Mouse (Mus musculus) embryo, embryonic 11 days (tissue): Measurements from ENCODE around the gene Selenoi.
"Not testable (repeated sequence)": the region's sequence is repeated elsewhere in the genome, so short reads cannot be mapped to it uniquely, and the experiment has no call there.

Experiments used
- DNase-seq: peaks from one replicate; pipeline ENCODE4 v3.0.0-alpha.2; 2015

Selenoi gene

DNA sequence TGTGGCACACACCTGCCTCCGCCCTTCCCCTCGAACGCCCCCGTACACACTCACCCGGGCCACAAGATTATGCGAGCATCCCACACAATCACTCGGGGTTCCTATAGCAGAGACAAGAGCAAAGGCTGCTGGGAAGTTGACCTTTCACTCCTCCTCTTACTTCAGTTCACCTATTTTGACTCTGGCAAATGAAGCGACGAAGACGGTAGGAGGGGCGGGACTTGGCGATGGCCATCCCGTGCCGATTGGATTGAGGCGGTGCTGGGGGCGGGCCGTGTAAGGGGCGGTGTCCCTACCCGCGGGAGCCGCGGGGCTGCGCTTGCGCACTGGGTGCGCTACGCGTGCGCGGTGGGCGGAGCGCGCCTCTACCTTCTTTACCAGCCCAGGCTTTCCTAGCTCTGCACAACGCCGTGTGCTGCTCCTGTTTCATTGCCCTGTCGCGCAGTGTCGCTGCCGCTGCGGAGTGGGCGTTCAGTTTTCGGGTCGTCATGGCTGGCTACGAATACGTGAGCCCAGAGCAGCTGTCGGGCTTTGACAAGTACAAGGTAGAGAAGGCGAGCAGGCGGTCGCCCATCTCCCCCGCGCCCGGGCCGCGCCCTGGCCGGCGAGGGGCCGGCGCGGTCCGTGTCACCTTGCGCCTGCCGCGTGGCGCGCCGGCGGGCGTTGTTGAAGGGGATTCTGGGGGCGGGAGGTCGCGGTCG lies at the start of gene Selenoi:
TSS of gene Selenoi (plus strand) at position 311 of the 701 bp plus-strand sequence.
- DNase-seq: peak; percentile 98

DNA sequence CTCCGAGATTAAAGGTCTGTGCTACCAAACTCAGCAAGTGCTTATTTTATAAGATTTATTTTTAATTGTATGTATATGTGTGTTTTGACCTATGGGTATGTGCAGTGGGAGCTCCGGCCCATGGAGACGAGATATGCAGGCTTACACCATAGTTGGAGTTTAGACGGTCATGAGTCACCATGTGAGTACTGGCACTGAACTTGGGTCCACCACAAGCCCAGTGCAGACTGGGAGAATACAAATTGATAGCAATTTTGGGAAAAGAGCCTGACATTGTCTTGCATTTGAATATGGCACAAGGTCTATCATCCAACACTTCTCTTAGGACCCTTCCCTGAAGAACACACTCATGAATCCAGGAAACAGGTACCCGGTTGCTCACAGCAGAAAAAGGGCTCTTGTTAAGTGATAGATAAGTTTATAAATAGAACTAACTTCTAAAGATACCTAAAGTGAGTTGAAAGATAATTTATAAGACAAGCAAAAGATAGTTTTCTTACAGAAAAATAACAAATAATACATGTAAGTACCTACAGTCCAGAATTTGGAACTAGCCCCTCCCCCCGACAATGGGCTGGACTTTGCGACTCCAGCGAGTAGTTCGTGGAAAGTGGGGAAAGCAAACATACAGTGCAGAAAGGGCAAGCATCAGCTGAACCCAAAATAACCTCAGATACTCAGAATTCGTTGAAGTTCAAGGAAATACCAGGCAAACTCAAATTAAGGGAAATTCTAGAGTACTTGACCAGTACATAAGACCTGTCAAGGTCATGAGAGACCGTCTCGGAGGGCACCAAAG lies 44.5 kb upstream of the Selenoi start:
- DNase-seq: no peak

DNA sequence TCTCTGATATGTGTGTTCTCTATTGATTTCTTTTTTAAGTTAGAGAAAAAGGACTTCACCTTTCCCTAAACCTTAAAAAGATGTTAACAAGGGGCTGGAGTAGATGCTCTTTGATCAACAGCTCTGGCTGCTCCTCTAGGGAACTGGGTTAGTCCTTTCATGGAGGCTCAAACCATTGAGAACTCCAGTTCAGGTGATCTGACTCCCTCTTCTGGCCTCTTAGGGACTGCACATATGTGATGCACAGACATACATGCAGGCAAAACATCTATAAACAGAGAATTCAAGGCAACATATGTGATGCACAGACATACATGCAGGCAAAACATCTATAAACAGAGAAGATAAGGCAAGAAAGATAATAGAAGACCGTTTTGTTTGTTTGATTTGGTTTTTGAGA lies 39.9 kb upstream of the Selenoi start:
- DNase-seq: peak; percentile 24

DNA sequence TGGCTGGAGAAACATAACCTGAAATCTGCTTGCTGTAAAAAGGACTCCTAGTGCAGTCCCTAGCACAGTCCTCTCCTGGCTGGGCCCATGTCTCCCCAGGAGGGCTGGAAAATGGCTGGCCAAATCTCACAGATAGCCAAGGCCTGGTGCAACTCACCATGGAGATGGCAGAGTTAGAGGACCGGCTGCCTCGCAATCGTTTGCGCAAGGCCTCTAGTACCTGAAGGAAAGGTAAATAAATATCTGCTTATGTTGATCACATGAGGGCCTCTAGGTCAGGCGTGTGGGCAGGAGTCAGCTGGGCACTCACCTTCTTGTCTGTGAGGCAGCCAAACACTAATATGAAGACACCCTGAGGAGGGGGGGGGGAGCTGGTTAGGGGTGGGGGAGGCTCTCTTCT lies 37.0 kb upstream of the Selenoi start:
- DNase-seq: no peak

DNA sequence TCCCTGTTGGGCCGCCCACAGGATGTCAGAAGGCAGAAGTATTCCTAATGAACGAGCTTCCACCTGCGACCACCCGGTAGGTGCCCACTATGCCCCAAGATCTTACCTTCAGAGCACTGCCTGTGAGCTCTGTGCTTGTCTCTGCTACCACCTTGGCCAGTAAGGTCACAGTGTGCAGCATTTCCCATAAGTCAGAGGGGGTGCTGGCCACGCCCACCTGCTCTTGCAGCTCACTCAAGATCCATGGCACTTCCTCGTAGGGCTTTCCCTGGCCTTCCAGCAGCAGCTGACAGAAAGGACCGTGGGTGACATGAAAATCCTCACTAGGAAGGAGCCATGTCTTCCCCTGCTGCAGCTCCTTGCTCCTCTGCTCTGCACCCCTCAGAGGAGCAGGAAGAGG lies 34.1 kb upstream of the Selenoi start:
- no peak for DNase-seq

DNA sequence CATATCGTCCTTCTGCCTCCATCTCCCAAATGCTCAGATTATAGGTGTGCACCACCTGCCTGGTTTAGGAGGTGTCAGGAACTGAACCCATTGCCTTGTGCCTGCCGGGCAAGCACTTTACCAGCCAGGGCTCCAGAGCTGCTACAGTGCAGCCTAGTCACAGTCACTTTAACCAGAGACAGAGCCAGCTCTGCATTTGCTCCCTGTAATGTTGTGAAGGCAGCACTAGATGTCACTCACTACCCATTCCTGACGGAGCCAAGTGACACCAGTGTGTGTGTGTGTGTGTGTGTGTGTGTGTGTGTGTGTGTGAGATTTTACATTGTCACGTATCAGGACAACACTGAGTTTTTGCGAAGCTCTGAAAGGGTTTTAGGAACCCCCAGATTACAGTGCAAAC lies 30.9 kb upstream of the Selenoi start:
- DNase-seq: peak; percentile 53

DNA sequence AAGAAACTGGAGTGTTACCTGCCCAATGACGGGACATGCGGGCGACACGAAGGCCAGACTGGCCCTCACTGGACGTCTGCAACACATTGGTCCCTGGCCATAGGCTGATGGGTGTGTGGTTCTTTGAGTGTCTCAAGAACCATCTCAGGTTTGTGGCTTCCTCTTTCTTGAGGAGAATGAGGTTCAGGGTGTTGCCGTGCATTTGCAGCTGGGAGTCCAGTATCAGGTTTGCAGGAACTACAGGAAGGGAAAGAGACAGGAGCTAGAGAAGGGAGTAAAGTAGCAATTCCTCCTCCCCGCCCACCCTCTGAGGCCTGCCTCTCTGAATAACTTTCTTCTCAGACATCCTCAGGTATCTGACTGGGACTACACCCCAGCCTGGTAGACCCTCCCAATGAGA lies 30.2 kb upstream of the Selenoi start:
- DNase-seq: no peak

DNA sequence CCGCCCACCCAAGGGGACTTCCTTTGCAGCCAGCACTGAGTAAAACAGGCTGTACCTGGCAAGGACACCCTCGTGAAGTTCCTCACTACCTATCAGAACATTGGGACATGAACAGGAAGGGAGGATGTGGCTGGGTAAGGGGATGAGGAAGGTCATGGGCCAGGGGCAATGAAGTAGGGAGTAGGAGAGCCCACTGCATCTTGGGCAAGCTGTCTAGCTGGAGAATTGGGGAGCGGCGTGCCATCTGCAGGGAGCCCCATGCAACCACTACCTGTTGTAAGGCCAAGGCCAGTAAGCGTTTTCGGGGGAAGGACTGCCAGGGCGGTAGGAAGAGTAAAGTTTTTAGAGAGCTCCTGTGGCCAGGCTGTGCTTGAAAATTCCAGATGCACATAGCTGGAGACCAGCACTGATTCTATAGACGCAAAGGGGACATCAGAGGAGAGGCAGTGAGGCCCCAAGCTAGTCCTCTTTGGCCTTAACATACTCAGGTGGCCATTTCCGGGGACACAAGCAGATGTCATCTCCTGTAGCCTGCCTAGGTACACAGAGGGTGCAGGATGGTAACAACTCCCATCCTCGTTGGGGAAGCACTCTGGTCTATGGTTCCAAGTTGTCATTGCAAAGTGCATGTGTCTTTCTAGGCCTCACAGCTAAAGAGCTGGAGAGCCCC lies 29.0 kb upstream of the Selenoi start:
- DNase-seq: no peak

DNA sequence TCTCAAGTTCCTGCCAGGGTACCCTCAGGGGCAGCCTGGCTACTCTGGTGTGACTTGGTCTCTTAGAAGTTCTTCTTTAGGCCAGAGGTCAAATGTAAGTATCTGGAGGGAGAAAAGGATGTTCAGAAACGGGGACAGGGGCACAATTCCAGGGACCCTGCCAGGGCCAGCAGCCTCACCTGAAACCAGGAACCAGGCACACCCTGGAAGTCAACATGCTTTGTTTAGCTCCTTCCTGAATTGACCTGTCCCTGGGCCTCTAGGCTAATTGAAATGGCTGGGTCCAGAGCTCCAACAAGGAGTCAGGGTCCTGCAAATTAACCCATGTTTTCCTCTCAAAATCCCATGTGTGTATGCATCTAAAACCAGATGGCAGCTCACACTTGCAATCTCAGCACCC lies 27.9 kb upstream of the Selenoi start:
- DNase-seq: no peak

DNA sequence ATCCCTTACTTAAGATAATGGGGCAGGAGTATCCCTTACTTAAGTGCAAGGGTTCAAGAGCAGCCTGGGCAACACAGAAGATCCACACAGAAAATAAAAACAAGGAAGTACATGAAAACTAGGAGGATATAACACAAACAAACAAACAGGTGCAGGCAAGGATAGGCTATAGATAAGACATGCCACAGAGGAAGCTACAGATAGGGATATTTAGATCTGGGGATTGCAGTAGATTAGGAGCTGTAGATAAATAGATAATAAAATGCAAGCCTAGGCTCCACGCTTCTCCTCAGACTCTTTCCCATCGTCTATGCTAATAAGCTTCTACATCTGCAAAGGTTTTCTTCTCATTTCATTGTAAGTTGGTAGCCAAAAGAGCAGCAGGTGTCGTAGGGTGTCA lies 27.3 kb upstream of the Selenoi start:
- DNase-seq: no peak

DNA sequence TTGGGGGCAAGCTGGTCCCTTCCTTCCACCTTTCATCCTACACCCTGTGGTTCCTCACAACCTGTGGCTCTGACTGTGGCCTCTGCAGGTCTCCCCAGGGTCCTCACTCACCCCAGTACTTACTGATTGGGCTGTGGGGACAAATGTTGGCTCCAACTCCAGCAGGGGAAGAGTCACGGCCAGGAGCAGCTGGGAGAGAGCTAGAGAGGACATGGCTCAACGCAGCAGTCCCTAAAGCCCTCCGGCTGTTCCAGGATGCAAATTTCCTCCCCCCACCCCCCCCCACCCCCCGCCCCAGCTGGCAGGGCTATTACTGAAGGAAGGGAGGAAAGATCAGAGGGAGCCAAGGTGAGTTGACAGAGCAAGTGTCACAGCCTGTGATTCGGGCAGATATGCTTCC lies 26.9 kb upstream of the Selenoi start, which contains the start of gene Adgrf3:
TSS of gene Adgrf3 (minus strand) at position 230 of the 400 bp plus-strand sequence.
- DNase-seq: no peak

DNA sequence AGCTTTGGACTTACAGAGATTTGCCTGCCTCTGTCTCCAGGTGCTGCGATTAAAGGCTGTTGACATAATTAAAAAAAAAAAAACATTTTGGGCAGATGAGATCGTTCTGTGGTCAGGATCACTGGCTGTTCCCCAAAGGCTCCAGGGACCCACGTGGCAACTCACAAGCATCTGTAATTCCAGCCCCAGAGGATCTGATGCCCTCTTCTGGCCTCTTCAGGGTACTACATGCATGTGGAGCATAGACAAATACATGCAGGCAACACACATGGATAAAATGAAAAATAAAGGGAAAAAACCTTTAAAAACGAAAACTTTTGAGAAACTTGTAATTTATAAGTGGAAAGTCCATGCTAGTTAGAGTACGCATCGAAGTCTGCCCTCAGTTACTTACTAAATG lies 25.1 kb upstream of the Selenoi start:
- peak; percentile 33 for DNase-seq

DNA sequence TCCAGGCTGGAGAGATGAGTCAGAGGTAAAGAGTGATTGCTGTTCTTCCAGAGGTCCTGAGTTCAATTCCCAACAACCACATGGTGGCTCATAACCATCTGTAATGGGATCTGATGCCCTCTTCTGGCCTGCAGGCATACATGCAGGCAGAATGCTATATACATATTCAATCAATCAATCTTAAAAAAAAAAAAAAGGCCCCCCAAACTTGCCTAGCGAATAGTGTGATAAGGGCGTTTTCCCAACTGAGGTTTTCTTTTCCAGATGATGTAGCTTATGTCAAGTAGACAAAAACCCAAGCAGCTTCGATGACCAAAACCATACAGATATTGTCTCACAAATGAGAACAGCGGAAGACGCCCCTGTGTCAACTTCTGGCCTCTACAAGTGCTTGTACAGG lies 21.6 kb upstream of the Selenoi start:
- DNase-seq: not testable (repeated sequence)

DNA sequence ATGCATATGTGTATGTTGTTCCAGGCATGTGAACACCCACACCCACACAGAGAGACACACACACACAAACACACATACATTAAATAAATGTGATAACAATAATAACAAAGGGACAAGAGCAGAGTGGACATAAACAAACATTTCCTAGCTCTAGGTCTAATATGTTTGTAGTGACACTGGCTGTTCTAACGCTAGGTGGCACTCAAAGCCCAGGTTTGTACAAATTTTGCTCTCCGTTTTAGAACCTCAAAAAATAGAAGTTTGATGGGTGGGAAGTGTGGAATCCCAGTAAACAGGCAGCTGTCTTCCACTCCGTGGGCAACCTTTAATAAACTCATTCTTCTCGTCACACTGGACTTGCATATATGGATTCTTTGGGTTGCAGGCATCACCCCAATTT lies 17.5 kb upstream of the Selenoi start:
- DNase-seq: peak; percentile 72

DNA sequence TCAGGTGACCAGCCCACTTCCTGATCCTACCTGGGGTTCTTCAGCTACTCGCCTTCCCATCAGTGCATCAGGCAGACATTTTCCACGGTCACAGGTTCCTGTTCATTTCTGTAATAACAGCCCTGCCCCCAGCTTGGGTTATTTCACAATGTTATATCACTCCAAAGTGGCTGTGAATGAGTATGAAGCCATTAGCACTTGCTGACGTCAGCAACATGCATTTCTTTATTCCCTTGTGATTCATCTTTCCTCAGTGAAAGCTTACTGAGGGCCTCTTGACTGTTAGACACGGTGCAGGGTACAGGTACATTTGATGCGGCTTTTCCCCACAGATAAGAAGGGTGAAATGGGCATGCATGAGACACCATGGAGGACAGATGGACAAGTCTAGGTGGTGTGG lies 16.4 kb upstream of the Selenoi start:
- DNase-seq: no peak

DNA sequence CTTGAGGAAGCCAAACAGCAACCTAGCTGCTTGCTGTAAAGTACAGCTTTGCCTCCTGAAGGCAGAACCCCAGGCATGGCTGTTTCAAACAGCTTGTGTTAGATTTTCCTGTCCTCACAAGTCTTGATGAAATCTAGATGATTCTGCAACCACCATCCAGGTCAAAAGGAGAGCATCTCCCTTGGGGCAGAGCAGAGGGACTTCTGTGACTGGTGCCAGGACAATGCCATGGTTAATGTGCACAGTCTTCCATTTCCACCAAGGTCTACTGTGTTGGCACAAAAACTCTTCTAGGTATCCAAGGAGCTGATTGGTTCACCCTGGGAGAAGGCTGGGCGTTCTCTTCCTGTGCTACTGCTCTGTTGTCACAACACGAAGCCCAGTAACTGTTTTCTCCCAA lies 12.7 kb upstream of the Selenoi start:
- no peak for DNase-seq

DNA sequence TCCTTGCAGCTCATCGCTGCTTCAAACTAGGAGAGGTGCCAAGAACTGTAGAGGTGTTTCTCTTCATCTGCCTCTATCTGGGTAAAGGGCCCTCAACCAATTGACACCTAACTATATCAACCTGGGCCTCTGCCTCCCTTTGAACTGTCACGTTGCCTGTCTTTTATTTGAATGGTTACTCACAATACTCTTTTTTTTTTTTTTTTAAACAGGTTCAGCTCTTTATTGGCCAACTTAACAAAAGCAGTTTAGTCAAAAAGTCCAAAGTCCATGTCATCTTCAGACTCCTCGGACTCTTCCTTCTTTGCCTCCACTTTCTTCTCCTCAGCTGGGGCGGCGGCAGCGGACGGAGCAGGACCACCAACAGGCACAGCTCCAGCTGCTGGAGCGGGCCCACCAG lies 11.7 kb upstream of the Selenoi start:
- no peak for DNase-seq

DNA sequence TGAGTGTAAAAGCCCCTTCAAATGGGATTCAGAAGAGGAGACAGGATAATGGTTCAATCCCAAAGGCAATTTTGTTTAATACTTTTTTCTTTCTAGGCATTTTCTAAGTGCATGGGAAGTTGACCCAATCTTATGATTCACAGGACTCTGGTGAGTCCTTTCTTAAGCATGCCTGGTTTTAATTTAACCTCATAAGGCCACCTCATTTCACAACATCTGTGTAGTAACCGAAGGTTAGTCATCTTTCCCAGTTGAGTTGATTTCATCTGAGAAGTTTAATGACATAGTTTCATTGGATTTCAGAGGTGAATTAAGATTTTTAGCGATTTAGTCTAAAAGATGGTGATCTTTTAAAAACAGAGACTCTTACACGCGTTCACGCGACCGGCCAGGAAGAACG lies 9.7 kb upstream of the Selenoi start:
- DNase-seq: no peak

DNA sequence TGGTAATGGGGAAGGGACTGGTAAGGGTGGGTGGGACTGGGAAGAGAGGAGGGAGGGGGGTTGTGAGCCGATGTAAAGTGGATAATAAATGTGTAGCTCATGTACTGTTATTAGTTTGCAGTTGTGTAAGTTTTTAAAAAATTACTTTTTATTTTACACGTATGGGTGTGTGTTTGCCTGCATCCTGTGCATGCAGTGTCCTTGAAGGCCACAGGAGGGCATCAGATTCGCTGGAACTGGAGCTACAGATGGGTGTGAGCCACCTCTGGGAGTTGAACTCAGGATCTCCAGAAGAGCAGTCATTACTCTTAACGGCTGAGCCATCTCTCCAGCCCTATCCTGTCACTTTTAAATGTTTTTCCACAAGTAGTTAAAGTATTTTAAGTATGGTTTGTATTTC lies 1.5 kb upstream of the Selenoi start:
- no peak for DNase-seq

DNA sequence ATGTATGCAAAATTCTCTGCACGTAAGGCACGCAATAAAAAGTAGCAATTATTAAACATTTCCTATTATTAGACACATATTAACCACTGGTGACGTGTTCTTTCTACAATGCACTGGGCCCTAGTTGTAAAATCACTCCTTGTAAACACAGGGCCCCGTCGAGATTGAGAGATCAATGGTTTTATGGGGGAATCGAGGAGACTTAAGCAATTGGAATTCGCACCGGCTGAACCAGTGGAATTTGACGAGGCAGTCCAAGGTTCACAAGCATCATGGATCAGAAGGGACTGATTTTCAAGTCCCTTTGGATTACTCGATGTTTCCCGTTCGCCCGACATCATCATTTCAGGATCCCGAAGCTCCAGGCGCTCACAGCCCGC lies 500 bp upstream of the Selenoi start:
- DNase-seq: no peak

DNA sequence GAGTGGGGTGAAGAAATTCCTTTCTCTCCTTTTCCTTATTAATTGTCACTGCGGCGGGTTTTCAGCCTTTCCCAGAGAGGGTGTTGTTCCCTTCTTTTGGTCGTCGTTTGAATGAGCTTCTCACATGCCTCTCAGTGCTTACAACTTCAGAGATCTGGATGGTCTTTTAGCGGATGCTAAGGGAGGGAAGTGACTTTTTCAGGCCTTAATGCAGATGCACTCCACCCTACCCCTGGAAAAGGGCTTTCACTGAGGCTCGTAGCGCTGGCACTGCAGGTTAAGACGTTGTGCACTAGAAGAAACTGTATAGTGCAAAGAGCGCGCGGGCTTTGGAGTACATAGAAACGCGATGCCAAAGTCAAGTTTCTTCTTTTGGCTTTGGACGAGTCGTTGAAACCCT lies 661 bp downstream of the Selenoi start:
- DNase-seq: peak; percentile 60

DNA sequence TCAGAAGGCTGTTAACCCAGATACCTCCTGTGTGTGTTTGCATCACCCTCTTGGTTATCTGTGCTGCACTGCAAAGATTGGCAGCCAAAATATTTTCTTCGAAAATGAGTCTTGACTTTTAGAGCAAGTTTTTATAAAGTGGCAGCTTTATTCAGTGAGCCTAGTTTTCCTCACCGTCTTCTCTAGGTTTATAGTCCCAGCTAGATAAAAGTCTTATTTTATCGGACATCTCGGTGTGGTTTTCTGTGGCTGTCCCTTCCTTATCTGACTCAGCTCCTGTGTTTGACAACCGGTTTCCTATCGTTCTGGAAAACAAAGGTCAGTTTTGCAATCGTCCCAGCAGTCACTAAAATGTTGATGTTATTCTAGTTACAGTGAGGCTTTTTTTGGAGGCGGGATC lies 1.6 kb downstream of the Selenoi start:
- no peak for DNase-seq

DNA sequence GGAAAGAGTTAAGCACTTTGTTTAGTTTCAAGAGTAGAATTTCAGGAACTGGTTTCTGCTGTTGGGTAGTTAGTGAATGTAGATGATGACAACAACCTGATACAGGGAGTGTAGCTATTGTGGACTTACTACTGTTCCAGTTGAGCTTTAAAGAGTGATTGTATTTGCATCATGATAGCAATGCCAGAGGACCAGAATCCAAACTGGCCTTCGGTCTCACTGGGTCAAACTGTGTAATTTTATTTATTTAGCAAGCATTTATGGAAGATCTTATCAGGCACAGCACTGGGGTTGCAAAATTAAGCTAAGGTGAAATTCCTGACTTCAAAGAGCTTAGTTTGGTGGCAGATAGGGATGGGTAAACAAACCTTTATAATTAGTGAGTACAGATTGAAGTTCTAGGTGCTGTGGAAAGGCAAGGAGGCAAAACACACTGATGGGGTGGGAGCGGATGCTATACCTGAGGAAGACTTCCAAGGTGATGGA lies 3.3 kb downstream of the Selenoi start:
- DNase-seq: no peak

DNA sequence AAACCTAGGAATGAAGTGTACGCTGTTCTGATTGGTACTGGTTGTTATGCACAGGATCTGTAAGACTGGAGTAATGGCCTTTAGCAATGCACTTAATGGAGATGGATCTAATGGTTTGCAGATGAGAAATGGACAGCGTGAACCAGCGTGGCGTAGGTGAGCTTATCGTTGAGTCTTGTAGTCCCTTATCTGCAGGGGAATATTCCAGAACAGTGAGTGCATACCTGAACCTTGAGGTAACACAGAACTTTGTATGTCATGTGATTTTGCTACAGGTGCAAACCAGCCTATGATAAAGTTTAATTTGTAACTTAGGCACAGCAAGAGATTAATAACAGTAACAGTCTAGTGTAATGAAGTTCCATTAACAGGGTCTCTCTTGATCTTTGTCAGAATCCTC lies 6.2 kb downstream of the Selenoi start:
- no peak for DNase-seq
